Mouse (Mus musculus) ES-E14 (cell line): ENCODE measurements around the gene Tatdn2. TPM values are rescaled to one million over a fixed set of nuclear protein-coding genes. Genes with fewer than 3 reads are reported as not detected.

Source experiments
- DNase-seq: peaks from one replicate; pipeline ENCODE4 v3.0.0-alpha.2; 2013; ENCODE audit warnings: low read depth, low spot score
- H3K27ac ChIP-seq: 2 replicates; pipeline ENCODE4 v1.5.1; 2012; ENCODE audit warnings: low read depth, mild to moderate bottlenecking, low read length, moderate library complexity, mixed read lengths; ENCODE audit not compliant: poor library complexity, insufficient read depth, severe bottlenecking
- H3K36me3 ChIP-seq: 2 replicates; pipeline ENCODE4 v1.6.1; 2012; ENCODE audit warnings: mild to moderate bottlenecking, low read length, moderate library complexity, mixed read lengths; ENCODE audit not compliant: control insufficient read depth, poor library complexity, insufficient read depth, severe bottlenecking
- H3K4me1 ChIP-seq, 2 experiments: fragments of 150-350 bp in 1 of 2; sonication (generic) in 1 of 2; 2 replicates each; pipeline ENCODE4 v1.6.1; 2012; ENCODE audit warnings: low read length in 2 of 2, mild to moderate bottlenecking in 1 of 2, mixed read lengths in 1 of 2; ENCODE audit not compliant: control insufficient read depth in 2 of 2, insufficient read depth in 2 of 2, poor library complexity in 1 of 2
- H3K4me3 ChIP-seq, 2 experiments: fragments of 150-350 bp in 1 of 2; sonication (generic) in 1 of 2; 2 replicates each; pipeline ENCODE4 v1.5.1; 2012; ENCODE audit warnings: low read length in 2 of 2, low read depth in 1 of 2, mild to moderate bottlenecking in 1 of 2, mixed read lengths in 1 of 2; ENCODE audit not compliant: insufficient read depth in 1 of 2, poor library complexity in 1 of 2, severe bottlenecking in 1 of 2
- H3K9ac ChIP-seq: 2 replicates; pipeline ENCODE4 v1.6.1; 2012; ENCODE audit warnings: low read depth, mild to moderate bottlenecking, low read length, mixed read lengths; ENCODE audit not compliant: poor library complexity, insufficient read depth, severe bottlenecking
- H3K9me3 ChIP-seq: fragments of 150-350 bp; sonication (generic); 2 replicates; pipeline ENCODE4 v1.6.1; 2012; ENCODE audit warnings: low read depth, mild to moderate bottlenecking, low read length; ENCODE audit not compliant: control insufficient read depth, insufficient read depth
- CHD2 ChIP-seq: IDR thresholded peaks from 2 replicates; pipeline ENCODE4 v1.6.1; 2014; ENCODE audit warnings: mild to moderate bottlenecking, low read depth, low read length, inconsistent platforms
- HCFC1 ChIP-seq: IDR thresholded peaks from 2 replicates; pipeline ENCODE4 v1.6.1; 2012; ENCODE audit warnings: low read length, inconsistent platforms, borderline replicate concordance; ENCODE audit not compliant: insufficient read depth
- MAFK ChIP-seq: IDR thresholded peaks from 2 replicates; pipeline ENCODE4 v1.6.1; 2014; ENCODE audit warnings: mild to moderate bottlenecking, low read depth, low read length, inconsistent platforms; ENCODE audit not compliant: insufficient read depth
- ZC3H11A ChIP-seq: IDR thresholded peaks from 2 replicates; pipeline ENCODE4 v1.6.1; 2012; ENCODE audit warnings: low read depth, mild to moderate bottlenecking, inconsistent platforms, low read length, borderline replicate concordance
- ZNF384 ChIP-seq: IDR thresholded peaks from 2 replicates; pipeline ENCODE4 v1.6.1; 2012; ENCODE audit warnings: low read depth, low read length, inconsistent platforms
- in situ Hi-C, 2 experiments: fragments of 600-800 bp; cut with MboI; formaldehyde crosslinking; loops; one replicate each; pipeline ENCODE4 v1.15.1; 2025; ENCODE audit warnings: low sequenced_read_pairs in 2 of 2, inconsistent platforms in 1 of 2; ENCODE audit not compliant: unreplicated experiment in 2 of 2
- total RNA-seq: library from RNA; depleted of rRNA; stranded (reverse); fragments of 300-350 nt; gene quantifications from 2 replicates; pipeline ENCODE4 v1.2.3, GENCODE M21; 2012; rRNA removed

The Tatdn2 gene
- total RNA-seq, 1 experiment: 70.6 TPM

DNA sequence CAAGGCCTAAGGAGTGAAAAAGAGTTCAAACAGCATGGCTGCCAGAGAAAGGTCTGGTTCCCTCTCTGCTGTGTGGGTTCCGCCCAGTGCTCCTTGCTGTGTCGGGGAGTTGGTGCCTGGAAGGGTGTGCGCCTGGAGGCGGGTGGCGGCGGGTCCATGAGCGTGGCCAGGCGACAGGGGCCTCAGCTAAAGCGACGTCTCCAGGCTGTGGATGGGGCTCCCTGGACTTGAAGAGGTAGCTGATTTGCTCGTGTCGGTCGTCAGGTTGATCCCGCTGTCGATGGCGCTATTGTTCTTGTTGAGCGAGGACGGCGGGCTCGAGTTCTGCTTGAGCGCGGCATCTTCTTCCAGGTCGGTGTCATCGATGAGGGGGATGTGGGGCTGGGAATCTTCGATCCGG, 51.5 kb downstream of the Tatdn2 start:
- no peak overlapping the region for H3K27ac ChIP-seq
- in situ Hi-C loops: no loop called here
- peak overlapping the region; percentile 68 for H3K9ac ChIP-seq
- TF ChIP-seq MAFK (no peak), CHD2 (no peak), ZC3H11A (no peak), HCFC1 (no peak), ZNF384 (no peak)
- H3K4me3 ChIP-seq: peak overlapping the region; percentile 49 to 54
- H3K4me1 ChIP-seq: peaks cover 0 to 9% of the 10 kb centered on the region in 2 experiments; a peak in 2 of 4 replicates
- H3K36me3 ChIP-seq: no peaks in the 10 kb centered on the region
- DNase-seq: peak; percentile 33
- H3K9me3 ChIP-seq: no peaks in the 10 kb centered on the region

DNA sequence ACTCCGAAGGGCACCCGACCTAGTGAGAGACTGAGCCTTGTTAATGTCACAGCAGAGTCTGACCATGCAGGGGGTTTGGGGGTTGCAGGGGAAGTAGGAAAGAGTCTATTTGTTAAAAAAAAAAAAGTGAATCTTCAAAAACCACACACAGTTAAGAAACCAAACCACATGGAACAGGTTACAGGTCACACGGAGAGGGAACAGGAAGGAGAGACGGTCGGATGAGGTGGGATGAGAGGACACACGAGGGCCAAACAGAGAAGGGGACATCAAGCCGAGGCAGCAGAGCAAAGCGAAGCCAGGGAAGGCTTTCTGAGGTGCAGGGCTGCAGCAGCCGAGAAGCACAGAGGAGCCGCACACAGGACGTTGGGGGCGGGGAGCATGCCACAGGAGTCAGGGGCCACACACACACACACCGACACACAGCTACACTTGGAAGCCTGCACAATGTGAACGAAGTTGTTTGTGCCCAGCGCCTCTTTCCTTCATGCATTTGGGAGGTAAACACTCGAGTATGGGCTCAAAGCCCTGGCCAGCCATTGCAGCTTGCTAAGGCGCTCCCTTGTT, 52.4 kb downstream of the Tatdn2 start:
- Histone ChIP-seq H3K4me3 (peak overlapping the region; percentile 49 to 54; a peak in 3 of 4 replicates), H3K36me3 (no peaks in the 10 kb centered on the region), H3K4me1 (peaks cover 0 to 9% of the 10 kb centered on the region in 2 experiments; a peak in 2 of 4 replicates), H3K9ac (no peak overlapping the region), H3K9me3 (no peaks in the 10 kb centered on the region), H3K27ac (no peak overlapping the region)
- DNase-seq: no peak
- TF ChIP-seq HCFC1 (no peak), CHD2 (no peak), ZC3H11A (no peak), MAFK (no peak), ZNF384 (no peak)
- in situ Hi-C loops: no loop called here

Other genes starting within 250 kb of the Tatdn2 start
- 0.80 and 3.0 TPM in 2 replicates for gene Il17re, start 238.6 kb upstream of the Tatdn2 start, total RNA-seq
- gene Il17rc, start 225.6 kb upstream of the Tatdn2 start, total RNA-seq: 6.2 and 13.3 TPM in 2 replicates
- 20.8 and 29.9 TPM in 2 replicates for gene Creld1, start 213.8 kb upstream of the Tatdn2 start, total RNA-seq
- gene Prrt3, start 195.1 kb upstream of the Tatdn2 start, total RNA-seq: 15.1 and 16.3 TPM in 2 replicates
- gene Emc3, start 165.4 kb upstream of the Tatdn2 start, total RNA-seq: 71.2 and 74.1 TPM in 2 replicates
- 34.7 and 37.5 TPM in 2 replicates for gene Fancd2, start 165.4 kb upstream of the Tatdn2 start, total RNA-seq
- 0.45 and 1.0 TPM in 2 replicates for gene Fancd2os, start 96.3 kb upstream of the Tatdn2 start, total RNA-seq
- 81.8 and 113 TPM in 2 replicates for gene Brk1, start 92.3 kb upstream of the Tatdn2 start, total RNA-seq
- gene Vhl, start 73.1 kb upstream of the Tatdn2 start, total RNA-seq: 13.2 and 13.9 TPM in 2 replicates
- gene Irak2, start 58.6 kb upstream of the Tatdn2 start, total RNA-seq: 12.6 and 22.0 TPM in 2 replicates
- 1.8 and 2.3 TPM in 2 replicates for gene Ghrl, start 22.8 kb downstream of the Tatdn2 start, total RNA-seq
- gene Sec13, start 43.7 kb downstream of the Tatdn2 start, total RNA-seq: 140 and 187 TPM in 2 replicates